Mouse (Mus musculus) heart, adult 9 months (tissue): ENCODE results near the gene Rnps1.
"Not testable (repeated sequence)": the region's sequence is repeated elsewhere in the genome, so short reads cannot be mapped to it uniquely, and the experiment has no call there.

Source experiments
- DNase-seq, 2 experiments: peaks; one replicate each; pipeline ENCODE4 v3.0.0; 2022; ENCODE audit warnings: low spot score in 2 of 2

Rnps1 gene

GRCm38 (mm10) chr17:24429201-24429983 is 15.0 kb downstream of the Rnps1 start:
- peak; percentile 70 to 76 for DNase-seq

GRCm38 (mm10) chr17:24437016-24437415 is 22.7 kb downstream of the Rnps1 start:
- peak in 1 of 2 experiments; percentile 47 for DNase-seq

- DNase-seq: no peak
Measured at GRCm38 (mm10) chr17:24440377-24440776, 26.0 kb downstream of the Rnps1 start.

- no peak for DNase-seq
Measured at GRCm38 (mm10) chr17:24441148-24441547, 26.8 kb downstream of the Rnps1 start.

GRCm38 (mm10) chr17:24442107-24442506 is 27.7 kb downstream of the Rnps1 start:
- no peak for DNase-seq

- DNase-seq: no peak
Measured at GRCm38 (mm10) chr17:24442632-24443155, 28.3 kb downstream of the Rnps1 start, which contains the start of gene Dnase1l2. Gene Dnase1l2, minus strand, starts transcription at chr17:24443105.

- DNase-seq: no peak
Measured at GRCm38 (mm10) chr17:24443409-24443808, 29.0 kb downstream of the Rnps1 start.

- no peak for DNase-seq
Measured at GRCm38 (mm10) chr17:24446590-24446989, 32.2 kb downstream of the Rnps1 start.

GRCm38 (mm10) chr17:24449507-24449906 is 35.1 kb downstream of the Rnps1 start:
- no peak for DNase-seq

GRCm38 (mm10) chr17:24451220-24451619 is 36.9 kb downstream of the Rnps1 start:
- no peak for DNase-seq

- no peak for DNase-seq
Measured at GRCm38 (mm10) chr17:24453372-24453771, 39.0 kb downstream of the Rnps1 start.

- no peak for DNase-seq
Measured at GRCm38 (mm10) chr17:24454218-24454755, 39.9 kb downstream of the Rnps1 start.

GRCm38 (mm10) chr17:24454756-24455522 is 40.6 kb downstream of the Rnps1 start:
- peak; percentile 99 for DNase-seq

GRCm38 (mm10) chr17:24455523-24456206 is 41.3 kb downstream of the Rnps1 start:
- DNase-seq: not testable (repeated sequence)

GRCm38 (mm10) chr17:24461580-24461979 is 47.2 kb downstream of the Rnps1 start:
- DNase-seq: no peak

- no peak for DNase-seq
Measured at GRCm38 (mm10) chr17:24462932-24463331, 48.6 kb downstream of the Rnps1 start.

- DNase-seq: no peak
Measured at GRCm38 (mm10) chr17:24463374-24464133, 49.2 kb downstream of the Rnps1 start.

- no peak for DNase-seq
Measured at GRCm38 (mm10) chr17:24468636-24469246, 54.4 kb downstream of the Rnps1 start.

- DNase-seq: no peak
Measured at GRCm38 (mm10) chr17:24469336-24469909, 55.1 kb downstream of the Rnps1 start.
